Mouse (Mus musculus) cerebellum, postnatal 14 days (tissue): ENCODE results near the gene Kif7.

ENCODE experiments used
- DNase-seq, 2 experiments: peaks; one replicate each; pipeline ENCODE4 v3.0.0; 2021; ENCODE audit warnings: mixed read lengths in 2 of 2

Gene Kif7

DNA sequence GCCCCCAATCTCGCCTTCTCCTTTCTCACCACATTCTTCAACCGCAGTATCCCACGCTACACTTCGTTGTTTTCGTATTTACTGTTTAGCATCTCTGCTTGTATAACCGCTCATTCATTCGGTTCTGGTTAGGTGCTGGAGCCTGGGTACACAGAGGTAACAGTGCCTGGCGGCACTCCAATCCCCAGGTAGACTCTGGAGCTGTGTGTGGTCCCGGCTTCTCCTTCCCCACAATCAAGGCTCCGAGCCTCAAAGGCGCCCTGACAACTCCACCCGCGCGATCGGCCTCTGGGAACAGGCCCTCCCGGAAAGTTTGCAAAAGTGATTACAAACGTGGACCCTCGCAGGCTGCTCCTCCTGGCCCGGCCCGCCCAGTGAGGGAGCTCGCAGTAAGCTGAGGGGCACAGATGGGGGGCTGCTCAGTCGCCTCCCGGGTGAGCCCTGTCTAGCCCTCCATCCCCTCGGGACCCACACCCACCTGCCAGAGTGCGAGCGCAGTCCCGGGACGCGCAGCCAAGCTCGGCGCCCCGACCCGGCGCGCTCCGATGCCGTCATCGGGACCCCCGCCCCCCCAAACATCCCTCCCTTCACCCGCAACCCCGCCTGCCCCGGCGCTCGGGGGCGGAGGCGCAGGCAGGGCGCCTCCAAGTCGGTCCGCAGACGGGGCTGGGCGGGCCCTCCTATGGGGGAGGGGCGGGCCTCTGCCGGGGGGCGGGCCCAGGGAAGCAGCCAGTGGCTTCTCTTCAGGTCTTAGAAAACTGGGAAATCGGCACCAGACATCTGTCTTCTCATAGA is at the start of gene Kif7:
Gene Kif7 (minus strand): TSS at position 534 of the 795 bp plus-strand sequence.
- peak; percentile 52 to 66 for DNase-seq

DNA sequence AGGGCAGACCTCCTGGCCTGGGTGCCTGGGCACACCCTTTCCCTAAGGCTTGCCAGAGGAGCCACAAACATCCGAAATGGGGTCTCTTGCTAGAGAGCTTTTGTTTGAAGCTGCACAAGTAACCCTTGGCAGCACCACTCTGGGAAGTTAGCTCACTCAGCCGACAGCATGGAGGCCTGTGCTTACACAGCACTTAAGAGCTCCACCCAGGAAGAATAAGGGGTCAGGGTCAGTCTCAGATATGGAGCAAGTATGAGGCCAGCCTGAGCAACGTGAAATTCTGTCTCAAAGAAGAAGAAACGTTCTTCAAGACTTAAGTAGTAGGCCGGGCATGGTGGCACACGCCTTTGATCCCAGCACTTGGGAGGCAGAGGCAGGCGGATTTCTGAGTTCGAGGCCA is 46.6 kb upstream of the Kif7 start:
- no peak for DNase-seq

DNA sequence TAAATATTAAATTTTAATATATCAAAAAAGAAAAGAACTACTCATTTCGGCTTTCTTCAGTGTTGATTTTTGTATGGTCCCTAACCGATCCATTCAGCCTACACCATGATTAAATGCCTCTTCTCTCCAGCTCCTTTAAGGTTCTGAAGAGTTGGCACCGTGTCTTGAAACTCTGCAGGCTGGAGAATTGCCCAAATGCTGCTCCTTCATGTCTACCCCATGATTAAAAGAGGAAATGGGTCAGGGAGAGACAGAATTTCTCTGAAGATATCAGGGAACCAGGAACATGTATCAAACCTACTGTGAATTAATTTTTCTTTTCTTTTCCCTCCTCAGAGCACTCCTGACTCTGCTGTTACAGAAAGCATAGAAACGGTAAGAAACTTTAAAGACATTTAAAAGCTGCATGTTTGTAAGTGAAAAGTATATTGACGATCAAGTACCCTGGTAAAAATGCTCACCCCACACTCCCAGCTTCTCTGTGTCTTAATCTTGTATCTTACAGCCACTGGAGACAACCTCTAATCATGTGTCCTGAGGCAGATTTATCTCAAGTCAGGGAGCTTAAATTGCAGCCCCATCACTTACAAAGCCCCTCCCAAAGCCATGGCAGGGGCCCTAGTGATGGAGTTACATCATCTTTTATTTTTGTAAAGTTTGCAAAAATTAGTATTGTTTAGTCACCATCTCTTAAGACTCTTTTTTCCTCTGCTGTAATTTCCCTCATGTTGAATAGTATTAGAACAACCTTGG is 45.8 kb upstream of the Kif7 start:
- peak; percentile 25 to 33 for DNase-seq

DNA sequence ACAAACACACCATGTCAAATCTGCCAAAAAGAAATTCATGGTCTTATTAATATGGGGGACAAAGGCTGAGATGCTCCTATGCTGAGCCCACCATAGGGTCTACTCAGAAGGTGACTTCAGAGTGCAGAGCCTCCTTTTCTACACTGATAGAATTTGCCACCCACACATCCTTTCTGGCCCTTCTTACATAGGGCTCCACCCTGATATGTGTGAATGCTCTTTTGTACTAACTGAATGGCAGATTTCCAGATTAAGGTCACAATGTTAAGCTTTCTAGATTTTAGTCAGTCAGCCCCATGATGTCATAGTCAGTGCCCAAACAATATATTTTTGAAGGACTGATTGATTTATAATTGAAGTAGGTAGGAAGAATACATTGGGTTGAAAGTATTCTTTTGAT is 44.2 kb upstream of the Kif7 start:
- no peak for DNase-seq

DNA sequence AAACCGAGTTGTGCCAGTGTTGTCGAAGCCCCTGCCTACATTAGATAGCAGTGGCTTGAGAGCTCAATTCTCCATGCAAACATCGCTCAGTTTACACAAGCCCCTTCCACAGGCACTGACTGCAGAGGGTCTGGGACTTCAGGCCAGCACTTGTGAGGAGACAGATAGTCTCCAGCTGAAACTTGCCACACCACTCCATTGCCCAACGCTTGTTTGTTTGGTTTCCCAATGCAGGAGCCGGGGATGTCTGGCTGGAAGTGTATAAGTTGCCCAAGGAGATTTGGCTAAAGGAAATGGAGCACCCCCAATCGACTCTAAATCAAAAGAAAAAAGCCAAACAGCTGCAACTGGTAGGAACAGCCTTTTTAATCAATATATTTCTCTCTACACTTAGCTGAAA is 42.7 kb upstream of the Kif7 start:
- DNase-seq: no peak

DNA sequence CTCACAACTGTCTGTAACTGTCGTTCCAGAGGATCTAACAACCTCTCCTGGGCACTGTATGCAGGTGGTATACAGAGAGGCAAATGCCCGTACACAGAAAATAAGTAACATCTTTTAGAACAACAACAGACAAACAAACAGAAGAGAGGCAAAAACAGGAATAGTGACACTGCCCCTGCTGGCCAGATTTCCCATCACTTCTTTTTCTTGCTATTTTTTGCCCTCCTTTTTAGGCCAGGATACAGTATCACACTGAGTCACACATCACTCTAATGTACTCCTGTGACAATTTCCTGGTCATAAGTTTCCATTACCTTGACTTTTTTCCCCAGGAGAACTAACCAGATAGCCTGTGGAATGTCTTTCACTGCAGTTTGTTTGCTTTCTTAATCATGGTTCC is 40.8 kb upstream of the Kif7 start:
- no peak for DNase-seq

DNA sequence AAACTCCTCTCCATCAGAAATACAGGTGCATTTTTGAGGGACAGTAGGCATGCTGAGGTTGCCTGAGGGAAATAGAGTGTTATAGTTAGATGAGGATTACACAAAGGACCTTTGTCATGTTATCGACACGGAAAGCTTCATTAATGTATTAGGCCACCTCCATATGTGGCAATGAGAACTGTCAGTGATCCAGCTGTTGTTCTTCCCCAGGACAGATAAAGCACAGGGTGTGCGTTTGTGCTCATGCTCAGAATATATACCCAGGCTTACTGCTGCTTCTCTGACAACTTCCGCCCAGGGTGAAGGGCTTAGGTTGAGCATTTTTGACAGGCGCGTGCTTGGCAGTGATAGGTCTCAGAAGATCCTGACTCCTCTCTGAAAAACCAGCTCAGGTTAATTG is 34.0 kb upstream of the Kif7 start:
- DNase-seq: no peak

DNA sequence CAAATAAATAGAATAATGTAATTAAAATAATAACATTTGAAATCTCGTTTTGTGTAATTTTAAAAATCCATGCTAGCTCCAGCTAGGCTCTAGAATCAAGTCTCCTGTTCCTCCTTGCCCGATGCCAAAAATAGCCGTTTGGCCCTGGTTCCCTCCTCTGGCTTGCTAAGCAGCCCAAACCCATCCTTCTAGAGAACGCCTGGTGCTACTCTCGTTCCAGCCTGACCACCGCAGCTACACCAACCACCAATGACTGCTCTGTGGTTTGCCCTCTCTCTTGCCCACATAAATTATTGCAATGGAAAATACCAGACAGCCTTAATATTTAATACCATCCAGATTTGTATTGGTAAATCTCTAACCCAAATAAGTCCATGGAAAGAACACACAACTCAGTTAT is 32.1 kb upstream of the Kif7 start:
- no peak for DNase-seq

DNA sequence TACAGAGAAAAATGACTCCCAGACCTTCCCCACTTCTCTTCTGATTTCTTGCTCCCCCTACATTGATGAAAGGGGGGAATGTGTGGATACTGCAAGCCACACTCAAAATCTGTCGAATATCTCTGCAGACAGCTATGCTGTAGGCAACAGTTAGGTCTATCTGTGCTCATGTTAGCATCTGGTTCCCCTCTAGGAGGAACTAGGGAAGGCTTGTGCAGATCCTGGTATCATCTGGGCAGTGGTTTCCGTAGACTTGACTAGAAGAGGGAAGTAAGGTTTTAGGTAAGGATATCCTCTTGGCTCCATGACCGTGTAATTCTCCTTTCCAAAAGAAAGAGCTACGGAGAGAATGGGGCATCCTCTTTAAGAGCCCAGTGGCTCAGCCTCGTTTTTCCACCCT is 29.1 kb upstream of the Kif7 start:
- no peak for DNase-seq

DNA sequence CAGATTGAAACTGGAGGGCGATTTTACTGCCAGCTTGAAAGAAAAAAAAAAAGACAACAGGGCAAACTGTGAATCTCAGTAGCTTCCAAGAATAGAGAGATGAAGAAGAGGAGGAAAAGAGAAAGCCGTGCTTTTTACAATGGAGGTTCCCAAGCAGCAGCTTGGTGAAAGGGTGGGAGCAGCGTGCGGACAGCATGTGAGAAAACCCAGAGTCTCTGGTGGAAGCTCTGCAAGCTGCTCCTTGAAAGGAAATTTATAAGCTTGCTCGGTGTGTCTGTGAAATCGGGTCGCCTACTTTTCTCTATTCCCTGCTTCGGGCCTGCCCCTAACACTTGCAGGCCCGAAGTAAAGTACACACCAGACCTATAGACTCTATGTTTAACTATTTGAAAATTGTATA is 28.5 kb upstream of the Kif7 start:
- DNase-seq: no peak

DNA sequence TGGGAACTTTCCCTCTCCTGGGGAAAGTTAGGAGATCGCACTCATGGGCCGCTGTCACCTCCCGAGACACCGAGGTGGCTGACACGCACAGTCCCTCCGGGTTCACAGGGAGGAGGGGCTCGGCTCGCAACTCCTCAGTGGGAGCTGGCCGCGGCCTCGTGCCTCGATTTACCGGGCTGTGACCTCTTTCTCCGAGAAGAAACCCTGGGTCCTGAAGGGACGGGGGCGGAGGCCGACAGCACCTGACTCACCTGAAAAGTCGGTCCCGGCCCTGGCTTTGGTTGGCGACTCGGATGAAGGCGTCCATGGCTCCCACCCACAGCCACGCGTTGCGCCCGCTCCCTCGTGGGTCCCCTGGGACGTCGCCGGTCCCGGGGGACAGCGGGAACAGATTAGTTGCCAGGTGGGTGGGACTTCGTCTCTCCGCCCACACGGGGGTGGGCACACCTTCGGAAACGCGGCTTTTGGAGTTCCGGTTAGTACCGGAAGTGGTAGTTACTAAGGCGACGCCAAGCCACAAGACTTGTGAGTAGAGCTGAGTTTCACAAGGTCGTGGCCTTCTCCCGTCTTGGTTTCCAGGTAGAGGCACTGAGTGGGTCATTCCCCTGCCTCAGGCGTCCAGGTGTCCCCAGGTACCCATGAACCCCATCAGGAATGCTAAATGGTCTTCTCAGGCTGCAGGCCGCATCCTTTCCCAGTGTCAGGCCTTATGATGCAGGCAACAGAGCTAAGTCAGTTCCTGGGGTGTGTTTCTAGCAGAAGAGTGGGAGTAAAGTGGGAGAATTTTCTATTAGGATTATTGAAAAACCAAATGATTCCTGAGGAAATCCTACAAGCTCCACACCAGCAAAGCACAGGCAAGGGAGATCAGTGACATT is 27.4 kb upstream of the Kif7 start, which contains the start of the genes Pex11a and Wdr93:
Gene Pex11a (minus strand): TSS at position 473 of the 878 bp plus-strand sequence.
Gene Wdr93 (plus strand): TSS at position 505 of the 878 bp plus-strand sequence.
- peak; percentile 77 to 82 for DNase-seq

DNA sequence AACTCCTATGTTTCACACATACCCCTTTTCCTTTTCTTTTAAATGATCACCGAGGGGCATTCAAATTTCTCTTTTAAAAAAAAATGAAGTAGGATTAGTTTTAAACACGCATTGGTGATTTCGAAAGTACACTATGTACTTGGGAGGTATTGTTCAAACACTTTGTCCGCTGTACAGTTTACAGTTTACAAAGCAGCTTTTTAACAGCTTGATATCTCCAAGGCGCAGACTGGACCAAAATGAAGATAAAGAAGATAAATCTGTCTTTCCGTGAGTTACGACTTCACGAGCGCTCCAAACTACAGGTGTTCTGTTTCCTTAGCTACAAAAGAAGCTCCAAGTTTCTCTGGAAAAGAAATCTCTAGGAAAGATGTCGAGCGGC is 26.7 kb upstream of the Kif7 start:
- DNase-seq: no peak

DNA sequence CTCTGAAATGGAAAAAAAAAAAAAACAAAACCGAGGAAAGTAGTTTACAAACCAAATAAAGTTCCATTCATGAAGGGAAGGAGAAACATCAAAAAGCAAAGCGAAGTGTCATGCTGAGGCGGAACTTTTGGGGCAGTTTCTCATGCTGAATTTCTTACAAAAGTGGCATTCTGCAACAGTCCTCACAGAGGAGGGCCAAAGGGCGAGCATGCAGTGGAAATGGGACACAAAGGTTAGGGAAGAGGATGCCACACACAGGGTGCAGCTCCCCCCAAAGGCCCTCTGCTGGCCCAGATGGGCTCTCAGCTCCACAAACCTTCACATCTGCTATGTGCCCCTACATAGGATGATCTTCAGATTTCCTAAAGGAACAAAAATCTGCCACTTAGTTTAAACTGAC is 24.8 kb upstream of the Kif7 start:
- DNase-seq: no peak

DNA sequence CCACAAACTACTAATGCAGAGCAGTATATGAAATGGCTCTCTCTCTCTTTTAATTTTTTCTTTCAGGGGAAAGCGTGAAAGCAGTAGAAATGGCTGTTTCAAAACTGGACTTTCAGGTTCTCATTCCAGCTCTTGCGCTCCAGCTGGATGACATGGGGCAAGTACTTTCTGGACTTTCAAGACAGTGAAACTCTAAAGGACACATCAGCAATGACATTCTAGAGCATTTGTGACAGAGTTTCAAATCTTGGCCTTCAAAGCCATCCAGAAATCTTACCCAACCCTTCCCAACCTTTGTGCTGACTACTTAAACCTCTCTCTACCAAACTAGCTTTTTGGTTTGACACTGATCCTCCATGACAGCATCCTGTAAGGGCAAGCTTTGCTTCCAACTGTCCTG is 23.4 kb upstream of the Kif7 start:
- DNase-seq: no peak

DNA sequence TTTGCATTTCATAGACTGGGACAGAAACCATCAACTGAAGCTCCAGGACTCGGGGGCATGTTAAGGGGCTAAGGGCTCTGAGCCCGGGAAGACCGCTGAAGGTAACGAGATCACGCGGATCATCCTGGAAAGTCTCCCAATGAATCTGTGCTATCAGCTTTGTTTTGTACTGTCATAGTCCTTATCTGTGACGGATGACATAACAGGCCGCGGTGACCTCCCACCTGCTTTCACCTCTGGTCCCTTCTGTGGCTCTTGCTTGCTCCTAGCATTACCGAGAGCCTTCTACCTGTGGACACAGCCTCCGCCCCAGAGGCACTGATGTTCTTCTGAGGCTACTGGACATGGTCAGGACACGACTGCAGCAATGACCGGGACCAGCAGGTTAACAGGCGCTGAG is 21.0 kb upstream of the Kif7 start:
- DNase-seq: no peak

DNA sequence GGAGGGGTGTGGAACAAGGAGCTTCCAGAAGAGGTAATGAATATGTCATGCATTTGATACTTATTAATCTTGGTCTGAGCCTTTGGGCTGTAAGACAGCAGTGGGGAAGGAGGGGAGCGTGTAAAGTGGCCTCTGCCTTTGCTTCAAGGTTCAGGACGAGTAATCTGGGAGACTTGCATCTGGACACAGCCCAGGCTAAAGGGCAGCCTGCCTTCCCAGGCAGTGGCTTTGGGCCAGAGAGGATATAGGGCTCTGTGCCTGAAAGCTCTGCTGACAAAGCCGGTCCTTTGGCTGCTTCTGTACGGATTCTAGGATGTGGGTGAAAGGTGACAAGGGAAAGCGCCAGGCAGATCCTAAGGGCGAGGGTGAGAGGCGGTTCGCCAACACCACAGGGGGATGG is 19.0 kb upstream of the Kif7 start:
- DNase-seq: peak in 1 of 2 experiments; percentile 13

DNA sequence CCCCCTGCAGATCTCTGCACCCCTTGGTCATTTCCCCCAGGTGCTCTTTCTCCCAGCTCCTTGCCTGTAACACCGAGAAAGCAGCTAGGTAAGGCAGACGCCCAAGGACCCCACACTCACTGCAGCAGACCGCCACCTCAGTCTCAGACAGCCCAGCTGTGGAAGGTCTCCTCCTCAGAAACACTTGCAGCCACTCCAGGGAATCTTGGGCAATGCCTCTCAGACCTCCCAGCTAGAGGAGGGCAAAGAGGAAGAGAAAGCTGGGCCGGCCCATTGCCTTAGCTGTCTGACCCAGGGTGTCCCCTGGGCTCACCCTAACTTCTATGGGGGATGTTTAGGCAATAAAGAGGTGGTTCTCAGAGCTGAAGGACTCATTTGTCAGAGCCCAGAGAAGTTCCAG is 17.1 kb upstream of the Kif7 start, which contains the start of gene Plin1:
Gene Plin1 (minus strand): TSS at position 282 of the 400 bp plus-strand sequence.
- DNase-seq: no peak

DNA sequence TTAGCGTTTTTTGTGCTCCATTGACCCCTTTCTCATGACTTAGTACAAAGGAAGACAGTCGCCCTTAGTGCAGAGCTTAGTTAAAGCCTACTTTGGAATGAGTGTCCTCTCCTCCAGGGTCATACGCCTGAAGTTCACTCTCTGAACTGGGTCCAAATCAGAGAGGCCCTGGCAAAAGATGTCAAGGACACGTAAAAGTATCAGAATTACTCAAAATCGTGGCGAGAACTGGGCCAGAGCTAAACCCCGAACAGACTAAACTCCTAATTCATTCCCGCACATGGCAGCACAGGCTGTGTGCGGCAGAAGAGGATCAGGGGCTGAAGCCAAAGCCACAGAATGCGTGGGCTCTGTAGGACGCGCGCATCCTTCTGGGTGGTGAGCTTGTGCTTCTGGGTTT is 15.9 kb upstream of the Kif7 start:
- DNase-seq: no peak

DNA sequence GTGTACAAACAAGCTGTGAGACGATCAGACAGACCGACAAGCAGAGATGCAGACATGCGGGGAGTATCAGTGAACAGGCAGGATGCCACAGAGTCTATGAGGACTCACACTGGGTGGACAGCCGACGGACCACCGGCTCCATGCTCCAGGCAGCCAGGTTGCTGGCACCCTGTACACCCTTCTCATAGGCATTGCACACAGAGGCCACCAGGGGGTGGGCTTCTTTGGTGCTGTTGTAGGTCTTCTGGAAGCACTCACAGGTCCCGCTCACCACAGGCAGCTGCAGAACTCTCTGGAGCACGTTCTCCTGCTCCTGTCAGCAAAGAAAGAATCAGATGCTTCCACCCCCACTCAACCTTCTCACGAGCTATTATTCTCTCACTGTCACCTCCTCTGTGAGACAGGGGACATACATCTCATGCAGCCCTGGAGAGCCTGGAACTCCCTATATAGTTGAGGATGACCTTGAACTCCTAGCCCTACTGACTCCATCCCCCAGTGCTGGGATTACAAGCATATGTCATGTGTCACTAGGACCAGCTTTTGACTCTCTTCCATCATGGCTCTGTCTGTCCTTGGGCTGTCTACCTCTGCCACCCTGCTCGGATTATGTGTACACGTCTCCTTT is 14.3 kb upstream of the Kif7 start:
- peak in 1 of 2 experiments; percentile 22 for DNase-seq

DNA sequence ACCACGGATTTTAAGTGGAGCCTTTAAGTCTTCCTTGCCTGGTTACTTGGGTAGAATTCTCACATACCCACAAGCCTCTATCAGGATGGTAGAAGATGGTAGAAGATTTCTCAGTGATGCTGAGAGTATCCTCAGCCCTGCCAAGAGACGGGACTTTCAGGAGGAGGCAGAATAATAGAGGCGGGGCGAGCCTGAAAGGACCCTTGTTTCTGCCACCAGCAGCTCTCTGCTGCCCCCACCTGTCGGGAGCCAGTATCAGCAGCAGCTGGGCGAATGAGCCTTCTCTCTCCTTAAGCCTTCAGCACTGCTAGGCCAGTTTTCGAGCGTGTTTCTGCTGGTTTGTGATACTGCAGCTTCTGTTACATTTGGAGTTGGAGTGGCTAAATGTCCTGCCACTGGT is 13.6 kb upstream of the Kif7 start:
- peak; percentile 59 to 79 for DNase-seq

DNA sequence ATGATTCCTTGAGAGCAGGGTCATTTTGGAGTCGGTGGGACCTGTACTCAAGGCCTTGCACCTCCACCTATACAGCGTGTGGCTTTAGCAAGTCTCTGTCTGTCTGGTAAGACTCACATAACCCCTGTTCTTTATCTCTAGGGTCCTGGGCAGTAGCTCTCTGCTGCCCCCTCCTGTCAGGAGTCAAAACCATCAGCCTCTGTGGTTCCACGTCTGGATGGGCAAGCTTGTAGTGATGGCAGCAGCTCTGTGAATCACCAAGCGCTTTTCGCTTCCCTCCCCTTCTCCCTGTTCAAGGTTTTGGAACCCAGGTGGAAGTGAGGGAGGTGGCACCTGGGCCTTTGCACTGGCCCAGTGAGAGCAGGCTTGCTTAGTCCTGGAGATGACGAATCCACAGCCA is 12.7 kb upstream of the Kif7 start:
- DNase-seq: peak; percentile 57 to 63

DNA sequence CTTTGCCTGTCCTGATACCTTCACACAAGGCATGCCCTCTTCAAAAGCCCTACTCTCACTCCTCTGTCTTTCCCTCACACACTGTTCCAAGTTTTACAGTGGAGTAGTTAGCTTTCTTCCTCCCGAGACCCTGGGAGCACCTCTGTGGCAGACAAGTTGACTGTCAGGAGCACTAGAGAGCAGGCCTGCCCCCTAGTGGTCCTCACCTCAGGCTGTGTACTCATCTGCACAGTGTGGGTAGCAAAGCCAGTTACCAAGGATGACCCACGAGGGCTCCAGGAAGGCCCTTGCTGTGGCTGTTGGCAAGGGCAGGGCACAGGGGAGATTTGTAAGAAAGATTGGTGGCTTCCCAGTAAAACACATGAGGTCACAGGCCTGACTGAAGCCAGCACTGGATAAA is 11.6 kb upstream of the Kif7 start:
- DNase-seq: peak; percentile 48 to 66
